Mouse (Mus musculus) hindbrain, embryonic 10.5 days (tissue): ENCODE data around the gene Pomgnt2. TPM values are rescaled to one million over a fixed set of nuclear protein-coding genes. Genes with fewer than 3 reads are reported as not detected.
A peak's percentile ranks its signal among the peaks of the same experiment; 100 is the strongest.

Experiments
- DNase-seq: peaks from one replicate; pipeline ENCODE4 v3.0.0-alpha.2; 2017; ENCODE audit warnings: low spot score
- H3K27ac ChIP-seq: fragments of 300-500 bp; sonication (generic); 2 replicates; pipeline ENCODE4 v1.5.1; 2016; ENCODE audit warnings: mild to moderate bottlenecking, moderate library complexity
- H3K27me3 ChIP-seq: fragments of 300-500 bp; sonication (generic); 2 replicates; pipeline ENCODE4 v1.6.1; 2016; ENCODE audit warnings: mild to moderate bottlenecking; ENCODE audit not compliant: poor library complexity, insufficient read depth, severe bottlenecking
- H3K36me3 ChIP-seq: fragments of 300-500 bp; sonication (generic); 2 replicates; pipeline ENCODE4 v1.6.1; 2016; ENCODE audit warnings: mild to moderate bottlenecking, moderate library complexity
- H3K4me1 ChIP-seq: fragments of 300-500 bp; sonication (generic); replicated peaks from 2 replicates; pipeline ENCODE4 v1.6.1; 2016; ENCODE audit warnings: mild to moderate bottlenecking
- H3K4me3 ChIP-seq: fragments of 300-500 bp; sonication (generic); 2 replicates; pipeline ENCODE4 v1.5.1; 2016; ENCODE audit warnings: mild to moderate bottlenecking, moderate library complexity
- H3K9me3 ChIP-seq: fragments of 300-500 bp; sonication (generic); 2 replicates; pipeline ENCODE4 v1.6.1; 2016; ENCODE audit warnings: mild to moderate bottlenecking, moderate library complexity
- WGBS: fragments of 180-500 bp; shearing (Covaris S2); methylation state at CpG from one replicate; pipeline ENCODE4 v1.1.7; 2016; 5-methylcytosine and 5-hydroxymethylcytosine counted together
- polyA plus RNA-seq: library from polyadenylated mRNA; unstranded; fragments of >200 nt; fragmentation: Nextera tagmentation; extraction: Ambion mirVana; gene quantifications from 2 replicates; pipeline ENCODE4 v1.2.1, GENCODE M21; 2016

The Pomgnt2 gene
- polyA plus RNA-seq, result 14.7 and 16.3 TPM in 2 replicates

DNA sequence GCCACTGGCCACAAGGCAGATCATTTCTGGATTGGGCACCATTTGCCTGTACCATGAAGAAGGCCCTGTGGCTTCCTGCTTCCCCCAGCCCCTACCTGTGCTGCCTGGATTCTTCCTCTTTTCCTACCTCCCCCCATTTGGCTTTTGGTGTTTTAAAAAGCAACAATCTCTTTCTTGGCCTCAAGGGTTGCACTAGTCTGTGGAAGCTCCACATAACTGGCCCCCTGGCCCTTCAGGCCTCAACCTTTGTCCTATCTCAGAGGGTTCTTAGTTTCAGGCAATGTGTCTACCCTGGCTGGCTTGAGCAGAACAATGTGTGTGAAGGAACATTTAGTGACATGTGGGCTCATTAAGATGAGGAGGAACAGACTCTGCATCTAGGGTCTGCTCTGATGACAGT, at the start of gene Pomgnt2:
TSS of gene Pomgnt2 (minus strand) at position 101 of the 400 bp plus-strand sequence.
- no peak for DNase-seq
- Histone ChIP-seq H3K4me1 (peaks cover 20% of the 10 kb centered on the region), H3K27ac (no peak within 1 kb of the TSS), H3K4me3 (peak within 1 kb of the TSS; percentile 85), H3K36me3 (no peaks in the 10 kb centered on the region), H3K27me3 (peaks cover 3% of the 10 kb centered on the region; the same call in 1 of the 2 replicates), H3K9me3 (no peaks in the 10 kb centered on the region)

DNA sequence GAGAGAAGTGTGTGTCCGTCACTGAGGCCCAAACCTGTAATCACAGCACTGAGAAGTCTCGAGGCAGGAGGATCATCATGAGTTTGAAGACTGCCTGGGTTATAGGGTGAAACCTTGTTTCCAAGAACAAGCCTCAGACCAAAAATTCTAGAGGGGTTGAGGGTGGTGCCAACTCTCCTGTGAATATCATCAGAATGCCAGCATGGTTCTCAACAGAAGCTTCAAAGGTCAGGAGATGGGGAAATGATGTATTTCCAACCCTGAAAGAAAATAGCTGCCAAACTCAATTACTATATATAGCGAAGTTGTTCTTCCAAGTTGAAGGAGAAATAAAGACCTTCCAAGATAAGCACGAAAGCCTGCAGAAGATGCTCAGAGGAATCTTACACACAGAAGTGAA, 42.9 kb upstream of the Pomgnt2 start:
- H3K27ac ChIP-seq, result no peak overlapping the region
- H3K4me1 ChIP-seq, result peaks cover 17% of the 10 kb centered on the region
- WGBS, result 82% methylated on average over 4 of the region's 4 CpGs
- no peak for DNase-seq
- H3K36me3 ChIP-seq, result no peaks in the 10 kb centered on the region
- H3K27me3 ChIP-seq, result no peaks in the 10 kb centered on the region
- no peak overlapping the region for H3K4me3 ChIP-seq
- H3K9me3 ChIP-seq, result no peaks in the 10 kb centered on the region

DNA sequence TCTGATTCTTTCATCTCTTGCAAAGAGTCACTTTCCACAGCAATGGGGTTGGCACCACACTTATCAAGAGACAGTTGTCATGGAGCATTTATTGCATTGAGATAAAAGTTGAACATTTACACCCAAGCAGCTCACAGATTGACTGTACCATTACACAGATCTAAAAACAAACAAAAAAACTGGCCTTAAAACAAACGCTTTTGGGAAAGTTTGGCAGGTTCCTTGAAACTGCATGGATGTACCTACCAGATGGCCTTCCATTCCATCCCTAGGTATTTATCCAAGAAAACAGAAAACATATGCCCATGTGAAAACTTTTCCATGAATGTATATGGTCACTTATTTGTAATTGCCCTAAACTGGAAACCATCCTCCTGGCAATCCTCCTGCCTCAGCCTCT, 41.7 kb upstream of the Pomgnt2 start:
- Histone ChIP-seq H3K4me1 (peaks cover 17% of the 10 kb centered on the region), H3K27ac (no peak overlapping the region), H3K36me3 (no peaks in the 10 kb centered on the region), H3K9me3 (no peaks in the 10 kb centered on the region), H3K27me3 (no peaks in the 10 kb centered on the region), H3K4me3 (no peak overlapping the region)
- 83% methylated on average over 1 of the region's 1 CpGs for WGBS
- no peak for DNase-seq

DNA sequence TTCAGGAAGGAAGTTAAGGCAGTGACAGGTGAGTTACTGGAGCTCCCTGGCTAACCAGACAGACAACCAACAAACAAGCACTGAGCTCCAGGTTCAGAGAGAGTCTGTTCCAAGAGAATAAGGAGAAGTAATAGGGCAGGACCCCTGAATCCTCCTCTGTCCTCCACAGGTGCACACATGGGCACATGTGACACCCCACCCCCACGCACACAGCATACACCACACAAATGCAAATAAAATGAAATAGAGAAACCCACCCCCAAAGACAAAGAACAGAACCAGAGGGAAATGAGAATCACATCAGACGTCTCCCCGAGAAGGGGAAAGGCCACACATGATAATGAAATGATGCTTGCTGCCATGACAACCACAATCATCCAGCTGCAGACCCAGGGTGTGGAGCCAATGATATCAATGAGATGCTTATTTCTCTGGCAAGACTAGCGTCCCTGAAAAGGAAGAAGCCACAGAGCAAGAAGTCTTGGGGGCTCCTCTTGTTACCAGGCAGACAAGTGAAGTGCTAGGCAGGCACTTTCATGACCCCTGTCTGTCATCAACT, 39.7 kb upstream of the Pomgnt2 start:
- peaks cover 17% of the 10 kb centered on the region for H3K4me1 ChIP-seq
- 0 out of 2 replicates have a peak overlapping the region, but pooled peaks have one; percentile 29 for H3K27ac ChIP-seq
- no peak for DNase-seq
- H3K36me3 ChIP-seq, result no peaks in the 10 kb centered on the region
- H3K9me3 ChIP-seq, result no peaks in the 10 kb centered on the region
- H3K4me3 ChIP-seq, result no peak overlapping the region
- 39% methylated on average over 4 of the region's 4 CpGs for WGBS
- H3K27me3 ChIP-seq, result no peaks in the 10 kb centered on the region

DNA sequence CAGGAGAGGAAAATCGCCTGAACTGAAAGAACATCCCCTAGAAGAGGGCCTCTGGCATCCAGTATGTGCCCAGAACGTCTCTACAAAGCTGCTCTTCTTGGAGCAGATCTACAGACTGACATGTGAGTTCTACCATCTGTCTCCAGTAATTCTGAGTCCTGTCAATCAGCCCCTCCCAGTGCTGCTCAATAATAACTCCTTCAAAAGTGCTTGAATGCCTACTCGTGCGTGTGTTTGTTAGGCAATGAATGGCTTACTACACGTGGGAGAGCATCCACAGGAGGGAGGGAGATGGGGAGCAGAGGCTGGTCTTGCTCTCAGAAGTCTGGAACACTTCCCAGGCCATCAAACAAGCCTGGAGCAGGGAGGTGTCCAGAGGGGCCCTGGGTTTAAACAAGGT, 38.9 kb upstream of the Pomgnt2 start:
- Histone ChIP-seq H3K27me3 (no peaks in the 10 kb centered on the region), H3K4me1 (peaks cover 19% of the 10 kb centered on the region), H3K9me3 (no peaks in the 10 kb centered on the region), H3K36me3 (no peaks in the 10 kb centered on the region), H3K4me3 (no peak overlapping the region), H3K27ac (0 out of 2 replicates have a peak overlapping the region, but pooled peaks have one; percentile 29)
- WGBS, result 36% methylated on average over 5 of the region's 5 CpGs
- DNase-seq, result no peak

DNA sequence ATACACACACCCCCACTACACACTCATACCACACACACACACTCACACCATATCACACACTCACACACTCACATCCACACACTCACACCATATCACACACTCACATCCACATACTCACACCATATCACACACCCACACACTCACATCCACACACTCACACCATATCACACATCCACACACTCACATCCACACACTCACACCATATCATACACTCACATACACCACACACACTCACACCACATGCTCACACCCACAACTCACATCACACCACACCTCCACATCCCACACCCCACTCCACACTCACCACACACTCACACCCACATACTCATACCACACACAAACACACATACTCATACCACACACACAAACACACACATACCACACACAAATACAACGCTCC, 38.0 kb upstream of the Pomgnt2 start:
- H3K27ac ChIP-seq, result no peak overlapping the region
- no peaks in the 10 kb centered on the region for H3K9me3 ChIP-seq
- H3K4me1 ChIP-seq, result peaks cover 26% of the 10 kb centered on the region
- 100% methylated on average over 1 of the region's 1 CpGs for WGBS
- DNase-seq, result no peak
- no peaks in the 10 kb centered on the region for H3K36me3 ChIP-seq
- no peaks in the 10 kb centered on the region for H3K27me3 ChIP-seq
- H3K4me3 ChIP-seq, result no peak overlapping the region

DNA sequence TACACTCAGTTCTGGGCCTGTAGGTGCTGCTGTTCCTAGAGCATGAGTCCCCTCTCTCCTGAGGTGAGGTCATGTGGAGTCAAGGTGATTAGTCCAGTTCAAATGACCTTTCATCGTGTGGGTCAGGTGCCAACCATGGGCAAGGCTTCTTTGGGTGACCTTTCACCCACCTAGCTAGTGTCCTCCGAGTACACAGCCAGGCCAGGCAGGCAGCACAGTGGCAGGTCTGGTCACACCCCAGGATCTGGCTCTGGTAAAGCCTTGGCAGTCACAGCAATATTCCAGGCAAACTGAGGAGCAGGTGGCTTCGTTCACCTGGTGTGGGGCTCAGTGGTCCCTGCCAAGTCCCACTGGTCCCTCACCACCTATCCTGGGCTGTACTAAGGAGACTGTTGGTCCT, 35.2 kb upstream of the Pomgnt2 start:
- no peaks in the 10 kb centered on the region for H3K9me3 ChIP-seq
- whole genome bisulfite sequencing, result 75% methylated on average over 3 of the region's 3 CpGs
- DNase-seq, result no peak

DNA sequence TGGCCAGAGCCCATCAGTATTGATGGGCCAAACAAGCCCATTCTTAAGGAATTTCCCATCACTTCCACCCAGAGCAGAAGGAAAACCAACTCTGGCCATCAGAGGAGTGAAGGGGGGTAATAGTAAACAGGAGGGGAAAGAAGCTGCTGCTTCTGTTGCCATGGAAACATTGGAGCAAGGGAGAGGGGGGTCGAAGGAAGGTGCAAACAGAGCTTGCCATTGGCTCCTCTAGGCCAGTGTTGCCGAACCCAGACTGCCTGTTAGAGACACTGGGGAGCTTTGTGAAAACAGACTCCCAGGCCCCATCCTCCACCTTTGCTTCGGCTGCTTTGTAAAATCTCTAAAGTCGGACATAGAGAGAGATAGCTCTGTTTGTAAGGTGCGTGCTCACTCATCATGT, 33.8 kb upstream of the Pomgnt2 start:
- H3K27me3 ChIP-seq, result no peaks in the 10 kb centered on the region
- 67% methylated on average over 5 of the region's 5 CpGs for WGBS
- H3K36me3 ChIP-seq, result no peaks in the 10 kb centered on the region
- peaks cover 30% of the 10 kb centered on the region for H3K4me1 ChIP-seq
- no peak overlapping the region for H3K4me3 ChIP-seq
- H3K9me3 ChIP-seq, result no peaks in the 10 kb centered on the region
- DNase-seq, result no peak
- peak overlapping the region; percentile 47 for H3K27ac ChIP-seq

More for the DNA sequence above, 35.2 kb upstream of the Pomgnt2 start:
- Histone ChIP-seq H3K36me3 (no peaks in the 10 kb centered on the region), H3K4me3 (no peak overlapping the region), H3K27me3 (no peaks in the 10 kb centered on the region), H3K27ac (no peak overlapping the region), H3K4me1 (peaks cover 31% of the 10 kb centered on the region)

DNA sequence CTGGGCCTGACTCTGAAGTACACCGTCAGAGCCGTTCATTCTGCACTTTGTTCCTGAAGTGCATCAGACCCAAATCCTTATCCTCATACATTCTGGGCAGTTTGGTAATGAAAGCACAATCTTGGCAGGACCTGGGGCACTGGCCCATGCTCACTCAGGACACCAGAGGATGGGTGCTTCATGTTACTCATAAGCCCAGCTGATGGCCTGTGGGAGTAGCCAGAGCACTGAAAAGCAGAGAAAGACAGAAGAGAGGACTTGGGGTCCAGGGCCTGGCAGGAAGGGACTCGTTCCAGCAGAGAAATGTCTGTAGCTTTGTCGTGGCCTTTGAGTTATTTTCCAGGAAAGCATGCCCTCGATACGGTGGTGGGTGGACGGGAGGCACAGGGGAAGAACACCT, 32.9 kb upstream of the Pomgnt2 start:
- H3K4me3 ChIP-seq, result no peak overlapping the region
- H3K27ac ChIP-seq, result no peak overlapping the region
- WGBS, result 91% methylated on average over 7 of the region's 7 CpGs
- H3K9me3 ChIP-seq, result no peaks in the 10 kb centered on the region
- no peaks in the 10 kb centered on the region for H3K27me3 ChIP-seq
- no peak for DNase-seq
- H3K36me3 ChIP-seq, result no peaks in the 10 kb centered on the region
- H3K4me1 ChIP-seq, result peaks cover 31% of the 10 kb centered on the region

DNA sequence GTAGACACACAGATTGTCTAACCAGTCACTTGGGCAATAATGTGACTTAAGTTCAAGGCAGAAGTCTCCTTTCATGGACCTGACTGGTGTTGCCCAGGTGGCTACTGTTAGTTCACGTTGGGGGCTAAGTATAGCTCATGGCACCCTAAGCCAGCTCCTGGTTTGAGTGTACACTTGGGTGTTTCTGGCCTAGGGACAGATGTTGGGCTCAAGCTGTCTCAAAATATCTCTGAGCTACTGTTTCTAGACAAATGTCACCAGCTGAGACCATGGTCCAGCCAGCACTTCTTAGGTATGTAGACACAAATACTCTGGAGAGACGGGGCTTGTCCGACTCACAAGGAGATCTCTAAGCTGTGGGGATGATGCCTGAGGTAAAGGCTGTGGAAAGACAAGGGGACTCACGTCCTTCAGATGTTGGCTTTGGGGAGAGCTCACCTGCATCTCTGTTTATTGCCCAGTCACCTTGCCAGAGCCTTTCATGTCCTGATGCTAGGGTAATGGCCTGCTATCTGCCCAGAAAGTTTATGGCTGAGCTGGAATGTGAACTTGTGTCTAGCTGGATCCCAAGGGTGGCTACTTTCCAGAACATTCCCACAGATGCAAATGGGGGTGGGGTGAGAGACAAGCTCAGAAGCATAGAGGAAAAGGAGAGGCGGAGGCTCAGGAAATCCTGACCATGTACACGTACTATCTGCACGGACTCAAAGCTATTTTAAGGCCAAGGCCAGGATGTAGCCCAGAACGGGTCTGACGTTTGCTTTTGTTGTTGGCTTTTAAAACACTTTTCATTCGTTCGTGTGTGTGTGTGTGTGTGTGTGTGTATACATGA, 31.2 kb upstream of the Pomgnt2 start:
- peak overlapping the region; percentile 66; the same call in 1 of the 2 replicates for H3K27ac ChIP-seq
- no peaks in the 10 kb centered on the region for H3K9me3 ChIP-seq
- 84% methylated on average over 11 of the region's 11 CpGs for WGBS
- no peaks in the 10 kb centered on the region for H3K27me3 ChIP-seq
- no peaks in the 10 kb centered on the region for H3K36me3 ChIP-seq
- H3K4me1 ChIP-seq, result peaks cover 31% of the 10 kb centered on the region
- DNase-seq, result no peak
- H3K4me3 ChIP-seq, result no peak overlapping the region

DNA sequence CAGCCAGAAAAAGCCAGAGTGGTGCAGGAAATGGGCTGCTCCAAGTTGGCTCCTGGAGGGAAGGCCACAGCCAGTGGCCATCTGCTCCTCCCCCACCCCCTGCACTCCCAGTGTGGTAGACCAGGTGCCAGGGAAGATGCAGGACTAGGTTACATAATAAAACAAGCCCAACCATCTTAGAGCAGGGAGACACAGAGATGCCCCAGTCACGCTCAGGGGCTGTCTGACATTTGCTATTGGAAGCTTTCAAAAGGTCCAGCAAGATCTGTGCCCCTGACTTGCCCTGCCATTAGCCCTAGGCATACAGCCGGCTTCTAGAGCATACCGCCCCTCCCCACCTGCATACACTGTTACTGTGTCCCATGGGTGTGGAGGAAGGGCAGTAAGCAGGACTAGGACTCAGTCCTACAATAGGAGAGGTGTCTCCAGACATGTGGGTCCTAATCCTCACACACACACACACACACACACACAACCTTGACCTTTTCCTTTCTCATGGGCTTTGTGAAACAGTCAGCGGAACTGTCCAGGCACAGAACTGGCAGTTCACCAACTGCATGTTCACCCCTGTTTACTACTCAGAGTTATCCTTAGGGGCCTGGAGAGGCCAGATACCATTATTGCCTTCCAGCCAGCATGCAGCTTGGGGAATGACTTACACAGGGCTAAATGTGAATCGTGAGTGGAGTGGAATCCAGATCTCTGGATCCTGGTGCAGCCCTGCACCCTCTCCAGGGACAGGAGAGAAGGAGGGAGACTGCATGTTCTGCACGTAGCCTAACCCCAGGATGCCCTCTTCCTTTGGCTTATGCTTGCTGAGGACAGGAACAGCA, 30.4 kb upstream of the Pomgnt2 start:
- DNase-seq, result no peak
- peaks cover 35% of the 10 kb centered on the region for H3K4me1 ChIP-seq
- peak overlapping the region; percentile 66 for H3K27ac ChIP-seq
- H3K9me3 ChIP-seq, result no peaks in the 10 kb centered on the region
- H3K36me3 ChIP-seq, result no peaks in the 10 kb centered on the region
- WGBS, result 72% methylated on average over 6 of the region's 6 CpGs
- H3K4me3 ChIP-seq, result no peak overlapping the region
- H3K27me3 ChIP-seq, result no peaks in the 10 kb centered on the region

DNA sequence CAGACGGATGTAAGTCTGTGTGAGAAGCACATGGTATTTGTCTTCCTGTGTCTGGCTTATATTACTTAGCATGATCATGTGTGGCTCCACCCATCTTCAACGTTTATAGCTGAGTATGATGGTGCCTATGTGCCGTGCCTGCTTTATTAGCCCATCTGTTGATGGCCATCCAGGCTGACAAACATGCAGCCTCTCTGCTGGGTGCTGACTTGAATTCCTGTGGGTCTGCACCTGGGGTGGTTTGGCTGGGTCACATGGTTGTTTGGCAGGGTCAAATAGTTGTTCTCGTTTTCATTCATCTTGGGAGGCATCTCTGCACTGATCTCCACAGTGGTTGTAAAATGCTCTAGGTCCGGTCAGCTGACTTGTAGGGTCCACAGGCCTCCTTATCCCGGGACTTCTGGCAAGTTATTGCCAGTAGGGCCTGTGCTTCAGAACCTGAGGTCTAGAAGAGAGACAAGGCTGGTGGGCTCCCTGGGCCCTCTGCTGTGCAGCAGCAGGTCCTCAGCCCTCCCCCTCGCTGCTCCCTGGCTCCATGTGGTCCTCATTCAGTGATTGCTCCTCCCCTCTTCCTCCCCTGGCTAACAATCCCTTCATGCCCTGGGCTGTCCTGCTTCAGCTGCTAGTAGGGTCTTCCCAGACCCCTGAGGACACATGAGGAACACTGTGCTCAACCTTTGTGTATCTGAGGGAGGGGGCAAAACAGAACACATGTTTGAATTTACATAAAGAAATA, 29.1 kb upstream of the Pomgnt2 start:
- no peaks in the 10 kb centered on the region for H3K36me3 ChIP-seq
- H3K9me3 ChIP-seq, result no peaks in the 10 kb centered on the region
- H3K4me3 ChIP-seq, result no peak overlapping the region
- H3K27me3 ChIP-seq, result no peaks in the 10 kb centered on the region
- 62% methylated on average over 7 of the region's 7 CpGs for WGBS
- DNase-seq, result no peak
- H3K27ac ChIP-seq, result 0 out of 2 replicates have a peak overlapping the region, but pooled peaks have one; percentile 35
- peaks cover 34% of the 10 kb centered on the region for H3K4me1 ChIP-seq
